Mouse (Mus musculus) myocyte (in vitro differentiated cells): Measurements from ENCODE around the gene Ryr2.

Experiments
- E2F4 ChIP-seq: IDR thresholded peaks from one replicate; pipeline ENCODE4 v1.6.1; 2011; ENCODE audit warnings: mild to moderate bottlenecking, control low read depth, moderate library complexity; ENCODE audit not compliant: insufficient read depth
- MAX ChIP-seq: IDR thresholded peaks from one replicate; pipeline ENCODE4 v1.6.1; 2011; ENCODE audit warnings: low read depth, mild to moderate bottlenecking, control low read depth
- MYOG ChIP-seq, 3 experiments: IDR thresholded peaks; one replicate each; pipeline ENCODE4 v1.6.1; 2011; ENCODE audit warnings: control low read depth in 2 of 3, low read depth in 2 of 3, mild to moderate bottlenecking in 2 of 3; ENCODE audit not compliant: insufficient read length in 2 of 3, control insufficient read depth in 1 of 3, insufficient read depth in 1 of 3
- POLR2A ChIP-seq: IDR thresholded peaks from one replicate; pipeline ENCODE4 v1.6.1; 2011; ENCODE audit warnings: low read depth, mild to moderate bottlenecking, control low read depth, moderate library complexity; ENCODE audit not compliant: insufficient read length
- POLR2AphosphoS2 ChIP-seq: IDR thresholded peaks from one replicate; pipeline ENCODE4 v1.6.1; 2011; ENCODE audit warnings: low read depth, control low read depth; ENCODE audit not compliant: insufficient read length
- REST ChIP-seq: IDR thresholded peaks from one replicate; pipeline ENCODE4 v1.6.1; 2011; ENCODE audit warnings: mild to moderate bottlenecking, control low read depth, moderate library complexity; ENCODE audit not compliant: insufficient read depth, insufficient read length
- TCF12 ChIP-seq: IDR thresholded peaks from one replicate; pipeline ENCODE4 v1.6.1; 2011; ENCODE audit warnings: mild to moderate bottlenecking, control low read depth; ENCODE audit not compliant: poor library complexity, insufficient read depth, severe bottlenecking
- USF1 ChIP-seq: IDR thresholded peaks from one replicate; pipeline ENCODE4 v1.6.1; 2011; ENCODE audit warnings: low read depth, mild to moderate bottlenecking, control low read depth, moderate library complexity

GRCm38 (mm10) chr13:11831210-11831609 lies 275.5 kb downstream of the Ryr2 start:
- TF ChIP-seq REST (no peak), POLR2A (no peak), TCF12 (no peak), MAX (no peak), POLR2AphosphoS2 (no peak), USF1 (no peak), E2F4 (no peak), MYOG (IDR thresholded peaks at IDR 0.05; ENCODE audit: control insufficient read depth in 1 of 3, insufficient read depth in 1 of 3, insufficient read length in 2 of 3, low read depth in 2 of 3) (no peak)
